Mouse (Mus musculus) intestine, embryonic 14.5 days (tissue): Measurements from ENCODE around the gene Golga7b. TPM values are rescaled to one million over a fixed set of nuclear protein-coding genes. Genes with fewer than 3 reads are reported as not detected.

Experiments
- ATAC-seq: fragments of 200-750 bp; cut with Nextera tagmentation; replicated peaks from 2 replicates; pipeline ENCODE4 v1.8.0; 2017; ENCODE audit warnings: low read depth, moderate number of reproducible peaks, moderate TSS enrichment, moderate library complexity; ENCODE audit not compliant: low FRiP score, low TSS enrichment
- DNase-seq: peaks from one replicate; pipeline ENCODE4 v3.0.0-alpha.2; 2018; ENCODE audit warnings: low spot score
- H3K27ac ChIP-seq: fragments of 300-500 bp; sonication (generic); 2 replicates; pipeline ENCODE4 v1.5.1; 2014; ENCODE audit warnings: low read depth, mild to moderate bottlenecking, control low read depth
- H3K27me3 ChIP-seq: fragments of 300-500 bp; sonication (generic); replicated peaks from 2 replicates; pipeline ENCODE4 v1.6.1; 2014; ENCODE audit warnings: low read length, control low read depth; ENCODE audit not compliant: control insufficient read depth, insufficient read depth
- H3K36me3 ChIP-seq: fragments of 300-500 bp; sonication (generic); 2 replicates; pipeline ENCODE4 v1.6.1; 2014; ENCODE audit warnings: low read length, control low read depth; ENCODE audit not compliant: control insufficient read depth, insufficient read depth
- H3K4me1 ChIP-seq: fragments of 300-500 bp; sonication (generic); replicated peaks from 2 replicates; pipeline ENCODE4 v1.6.1; 2014; ENCODE audit warnings: low read length, control low read depth, mixed read lengths; ENCODE audit not compliant: control insufficient read depth, insufficient read depth
- H3K4me2 ChIP-seq: fragments of 300-500 bp; sonication (generic); 2 replicates; pipeline ENCODE4 v1.6.1; 2014; ENCODE audit warnings: low read length
- H3K4me3 ChIP-seq: fragments of 300-500 bp; sonication (generic); 2 replicates; pipeline ENCODE4 v1.5.1; 2014; ENCODE audit warnings: low read depth, low read length, control low read depth, mixed read lengths
- H3K9ac ChIP-seq: fragments of 300-500 bp; sonication (generic); 2 replicates; pipeline ENCODE4 v1.6.1; 2014; ENCODE audit warnings: mild to moderate bottlenecking, low read length
- H3K9me3 ChIP-seq: fragments of 300-500 bp; sonication (generic); 2 replicates; pipeline ENCODE4 v1.6.1; 2016; ENCODE audit warnings: low read length, control low read depth; ENCODE audit not compliant: control insufficient read depth
- WGBS: fragments of 180-500 bp; shearing (Covaris S2); extraction: QIAGEN DNeasy Blood & Tissue Kit; methylation state at CpG from one replicate; pipeline ENCODE4 v1.1.7; 2014; 5-methylcytosine and 5-hydroxymethylcytosine counted together
- microRNA-seq: library from miRNA; unstranded; fragments of <30 nt; microRNA quantifications from one replicate; pipeline ENCODE4, GENCODE M21; 2016
- polyA plus RNA-seq: library from polyadenylated mRNA; unstranded; fragments of >200 nt; fragmentation: Nextera tagmentation; extraction: Ambion mirVana; gene quantifications from 2 replicates; pipeline ENCODE4 v1.2.1, GENCODE M21; 2014

The Golga7b gene
- polyA plus RNA-seq, 1 experiment from 2014 or later, result 1.2 TPM

GRCm38 (mm10) chr19:42315070-42315679 lies 67.8 kb downstream of the Golga7b start:
- Histone ChIP-seq H3K27me3 (peaks cover 3% of the 10 kb centered on the region; the same call in 1 of the 2 replicates), H3K9ac (no peak overlapping the region), H3K4me3 (no peak overlapping the region), H3K4me2 (no peak overlapping the region), H3K27ac (no peak overlapping the region), H3K9me3 (no peaks in the 10 kb centered on the region), H3K36me3 (no peaks in the 10 kb centered on the region), H3K4me1 (no peaks in the 10 kb centered on the region)
- ATAC-seq (no peak), DNase-seq (no peak)
- WGBS, result 48% methylated on average over 6 of the region's 6 CpGs

GRCm38 (mm10) chr19:42315914-42316313 lies 68.5 kb downstream of the Golga7b start:
- WGBS, result 0% methylated on average over 1 of the region's 1 CpGs
- Histone ChIP-seq H3K27me3 (peaks cover 3% of the 10 kb centered on the region; the same call in 1 of the 2 replicates), H3K27ac (no peak overlapping the region), H3K4me3 (no peak overlapping the region), H3K9ac (no peak overlapping the region), H3K4me2 (no peak overlapping the region), H3K4me1 (no peaks in the 10 kb centered on the region), H3K9me3 (no peaks in the 10 kb centered on the region), H3K36me3 (no peaks in the 10 kb centered on the region)
- peak; percentile 94 for DNase-seq
- ATAC-seq, result peak; percentile 86

GRCm38 (mm10) chr19:42316525-42316924 lies 69.2 kb downstream of the Golga7b start:
- DNase-seq (no peak), ATAC-seq (no peak)
- Histone ChIP-seq H3K4me2 (no peak overlapping the region), H3K9me3 (no peaks in the 10 kb centered on the region), H3K36me3 (no peaks in the 10 kb centered on the region), H3K4me1 (no peaks in the 10 kb centered on the region), H3K9ac (no peak overlapping the region), H3K27me3 (peaks cover 3% of the 10 kb centered on the region; the same call in 1 of the 2 replicates), H3K27ac (no peak overlapping the region), H3K4me3 (no peak overlapping the region)
- 90% methylated on average over 2 of the region's 2 CpGs for WGBS

- no peak overlapping the region for H3K4me2 ChIP-seq
- H3K4me1 ChIP-seq, result no peaks in the 10 kb centered on the region
- 64% methylated on average over 8 of the region's 8 CpGs for WGBS
- no peaks in the 10 kb centered on the region for H3K9me3 ChIP-seq
- DNase-seq, result no peak
- no peak overlapping the region for H3K4me3 ChIP-seq
- no peak overlapping the region for H3K27ac ChIP-seq
- no peaks in the 10 kb centered on the region for H3K36me3 ChIP-seq
- no peak overlapping the region for H3K9ac ChIP-seq
- no peak for ATAC-seq
- H3K27me3 ChIP-seq, result peaks cover 3% of the 10 kb centered on the region; the same call in 1 of the 2 replicates
Observed at GRCm38 (mm10) chr19:42316998-42317397, 69.6 kb downstream of the Golga7b start.

GRCm38 (mm10) chr19:42317648-42318425 lies 70.5 kb downstream of the Golga7b start:
- no peak for DNase-seq
- H3K27me3 ChIP-seq, result peaks cover 3% of the 10 kb centered on the region; the same call in 1 of the 2 replicates
- no peak for ATAC-seq
- no peak overlapping the region for H3K4me3 ChIP-seq
- no peak overlapping the region for H3K27ac ChIP-seq
- H3K4me1 ChIP-seq, result no peaks in the 10 kb centered on the region
- H3K36me3 ChIP-seq, result no peaks in the 10 kb centered on the region
- no peaks in the 10 kb centered on the region for H3K9me3 ChIP-seq
- no peak overlapping the region for H3K9ac ChIP-seq
- H3K4me2 ChIP-seq, result no peak overlapping the region
- WGBS, result 53% methylated on average over 18 of the region's 18 CpGs

Small RNA genes lying within 50 kb of the gene (microRNA-seq; reads per million reads assigned to microRNA genes)
- gene Gm26339 (not detected), gene Mir3085 (0.34 reads per million)

Other genes with a start within 250 kb of the Golga7b start
- 0.27 and 0.32 TPM in 2 replicates for gene Ankrd2, start 211.6 kb upstream of the Golga7b start, polyA plus RNA-seq
- gene Hoga1, start 202.0 kb upstream of the Golga7b start, polyA plus RNA-seq, result 1.4 and 1.7 TPM in 2 replicates
- gene 4933411K16Rik, start 195.3 kb upstream of the Golga7b start, polyA plus RNA-seq, result 0.13 TPM in 1 of 2 replicates, not detected in the other
- gene Morn4, start 161.2 kb upstream of the Golga7b start, polyA plus RNA-seq, result 24.2 and 26.7 TPM in 2 replicates
- gene Pi4k2a, start 157.1 kb upstream of the Golga7b start, polyA plus RNA-seq, result 23.5 and 32.0 TPM in 2 replicates
- 33.6 and 35.2 TPM in 2 replicates for gene Avpi1, start 118.5 kb upstream of the Golga7b start, polyA plus RNA-seq
- 10.1 and 10.3 TPM in 2 replicates for gene Marveld1, start 100.2 kb upstream of the Golga7b start, polyA plus RNA-seq
- 17.5 TPM in 2 replicates for gene Zfyve27, start 83.6 kb upstream of the Golga7b start, polyA plus RNA-seq
- 16.2 and 46.3 TPM in 2 replicates for gene Sfrp5, start 45.3 kb upstream of the Golga7b start, polyA plus RNA-seq
- 4.1 and 5.6 TPM in 2 replicates for gene Crtac1, start 184.2 kb downstream of the Golga7b start, polyA plus RNA-seq